Mouse (Mus musculus) MN1 (cell line): ENCODE results near the gene Ackr2.
A peak's percentile ranks its signal among the peaks of the same experiment; 100 is the strongest.

Experiments used
- DNase-seq: peaks from one replicate; pipeline ENCODE4 v3.0.0-alpha.2; 2016; ENCODE audit warnings: low spot score

Ackr2 gene

DNA sequence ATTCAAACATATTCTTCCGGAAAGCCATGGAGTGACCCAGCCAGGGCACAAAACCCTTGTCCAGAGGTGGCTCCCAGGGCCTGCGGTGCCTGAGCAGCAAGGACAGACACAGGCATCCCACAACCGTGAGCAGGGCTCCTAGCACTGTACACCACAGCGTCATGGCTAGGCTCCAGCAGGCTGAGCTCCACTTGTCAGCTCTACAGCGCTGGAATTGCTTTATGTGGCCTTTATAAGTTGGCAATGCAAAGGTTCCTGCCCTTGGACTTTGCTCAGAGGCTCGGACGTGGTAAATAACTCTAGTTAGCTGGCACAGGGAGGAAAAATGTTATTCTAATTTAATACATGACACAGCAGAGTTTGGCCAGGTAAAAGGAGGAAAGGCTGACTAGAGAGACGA is 17.9 kb downstream of the Ackr2 start, which contains the start of gene Cyp8b1:
Gene Cyp8b1, minus strand, starts transcription at position 204 of the 400 bp plus-strand sequence.
- DNase-seq = no peak

DNA sequence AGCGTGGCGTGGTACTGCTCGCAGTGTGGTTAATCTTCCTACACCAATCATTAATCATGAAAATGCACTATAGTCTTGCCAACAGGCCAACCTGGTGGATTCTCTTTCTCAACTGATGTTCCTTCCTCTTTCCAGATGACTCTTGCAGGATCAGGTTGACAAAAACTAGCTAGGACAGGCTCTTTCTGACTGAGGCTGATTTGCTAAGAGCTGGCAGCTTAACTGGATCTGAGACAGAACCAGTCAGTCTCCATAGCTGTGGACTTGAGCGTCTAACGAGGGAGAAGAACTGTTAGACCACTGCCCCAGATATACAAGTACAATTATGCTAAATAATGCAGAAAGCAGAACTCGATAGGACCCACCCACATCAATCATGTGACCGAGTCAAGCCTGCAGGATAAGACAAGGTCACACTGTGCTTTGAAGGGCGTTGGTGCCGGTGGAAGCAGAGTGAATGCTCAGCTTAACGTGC is 20.9 kb downstream of the Ackr2 start:
- DNase-seq = no peak

DNA sequence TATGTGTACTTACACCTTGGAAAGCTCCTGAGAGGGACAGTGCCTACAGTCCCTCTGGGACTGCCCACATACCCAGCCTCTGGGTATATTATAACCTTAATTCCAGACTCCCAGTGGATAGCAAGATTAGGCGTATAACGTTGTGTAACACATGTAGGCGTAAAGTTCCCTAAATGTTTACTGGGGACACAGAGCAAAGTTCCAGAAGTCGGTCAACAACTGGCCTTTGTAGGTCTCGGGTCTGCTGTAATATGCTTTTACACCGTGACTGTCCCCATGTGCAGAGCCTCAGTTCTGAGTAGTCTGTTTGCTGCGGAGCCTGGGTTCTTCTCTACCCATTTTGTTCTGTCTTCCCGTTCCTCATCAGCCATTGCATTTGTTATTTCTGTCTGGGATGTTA is 25.3 kb downstream of the Ackr2 start:
- DNase-seq = no peak

DNA sequence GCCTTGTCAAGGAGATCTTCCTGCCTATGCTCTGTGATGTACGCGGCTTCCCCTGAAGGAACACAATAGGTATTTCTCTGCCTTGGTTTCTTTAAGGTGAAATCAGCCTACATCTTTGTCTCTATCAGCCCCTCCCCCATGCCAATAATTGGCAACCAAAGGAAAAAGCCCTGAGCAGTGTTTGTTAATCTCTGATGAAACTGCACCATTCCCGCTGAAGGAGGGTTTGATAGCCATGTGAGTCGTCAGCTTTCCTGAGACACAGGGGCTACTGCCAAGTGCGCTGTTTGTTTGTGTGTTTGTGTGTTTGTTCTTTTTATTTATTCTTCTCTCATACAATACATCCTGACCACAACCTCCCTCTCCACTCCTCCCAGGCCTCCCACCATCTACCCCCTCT is 25.8 kb downstream of the Ackr2 start:
- DNase-seq = no peak

DNA sequence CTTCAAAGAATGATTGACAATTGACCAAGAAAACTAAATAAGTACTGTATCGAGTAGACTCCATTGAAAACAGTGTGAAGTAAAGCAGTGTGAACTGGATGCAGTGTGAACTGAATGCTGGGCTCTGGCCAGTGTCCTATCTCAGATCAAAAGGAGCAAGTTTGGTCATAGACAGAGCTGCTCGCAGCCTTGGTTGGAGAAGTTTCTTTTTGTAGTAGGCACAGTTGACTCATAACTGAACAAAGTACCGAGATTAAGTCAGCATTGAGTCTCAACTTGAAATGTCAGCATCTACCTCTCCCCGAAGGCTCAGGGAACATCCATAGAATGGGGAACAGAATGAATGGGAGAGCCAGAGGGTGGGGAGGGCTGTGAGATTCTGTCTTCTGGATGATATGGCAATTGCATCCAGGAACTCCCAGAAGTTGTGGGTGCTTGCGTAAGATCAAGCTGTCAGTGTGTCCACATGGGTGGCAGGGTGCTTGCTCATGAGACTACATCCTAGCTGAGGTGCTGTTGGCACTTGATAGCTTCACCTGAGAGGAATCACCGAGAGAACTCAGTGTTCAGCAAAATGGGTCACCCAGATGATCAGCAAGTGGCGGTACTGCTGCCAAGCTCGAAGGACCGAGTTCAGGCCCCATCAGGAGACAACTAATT is 26.9 kb downstream of the Ackr2 start:
- no peak for DNase-seq

DNA sequence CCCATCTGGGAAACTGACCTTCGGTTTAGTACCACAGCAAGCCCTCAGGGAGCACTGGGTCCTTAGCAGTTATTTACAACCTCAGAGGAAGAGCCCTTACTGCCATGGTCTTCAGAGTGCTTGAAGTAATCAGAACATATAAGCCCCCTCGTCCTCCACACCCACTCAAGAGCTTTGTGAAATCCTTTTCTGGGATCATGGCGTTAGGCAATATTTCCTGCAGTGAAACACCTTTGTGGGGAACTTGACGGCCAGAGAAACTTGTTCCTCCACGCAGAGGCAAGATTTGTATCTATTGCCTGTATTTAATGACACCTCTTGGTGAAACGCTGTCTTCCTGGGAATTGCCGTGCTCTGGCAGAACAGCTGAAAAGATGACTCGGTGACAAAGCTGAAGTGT is 27.8 kb downstream of the Ackr2 start:
- DNase-seq = no peak

DNA sequence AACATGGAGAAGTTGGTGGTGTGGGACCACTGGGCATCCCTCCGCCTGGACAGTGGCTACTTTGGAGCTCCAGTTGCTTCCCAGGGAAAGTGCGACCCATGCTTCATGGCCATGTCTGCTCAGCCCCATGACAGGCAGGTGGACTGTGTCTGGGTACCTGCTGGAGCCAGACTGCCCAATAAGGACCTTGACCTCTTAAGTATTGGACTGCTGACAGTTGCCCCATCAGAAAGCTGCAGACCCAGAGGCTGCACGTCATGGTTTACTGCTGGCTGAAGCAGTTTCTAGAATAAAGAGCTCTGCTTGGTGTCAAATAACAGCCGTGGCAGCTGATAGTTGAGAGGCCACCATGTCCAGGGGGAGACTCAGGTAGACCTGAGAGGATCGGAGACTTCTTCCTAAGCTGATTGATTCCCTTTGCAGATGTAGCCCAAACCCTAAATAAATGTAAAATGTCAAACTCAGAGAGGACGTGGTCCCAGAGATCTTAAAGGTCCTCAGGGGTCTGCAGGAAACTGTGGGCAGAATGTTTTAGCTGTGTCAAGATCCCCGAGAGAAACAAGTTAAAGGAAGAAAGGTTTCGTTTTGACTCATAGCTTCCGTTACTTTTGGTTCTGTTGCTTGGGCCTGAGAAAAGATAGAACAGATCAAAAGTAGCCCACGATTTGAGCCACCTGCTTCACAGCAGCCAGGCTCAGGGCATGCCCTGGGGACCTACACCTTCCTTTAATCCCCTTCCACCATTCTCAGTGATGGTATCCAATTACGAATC is 28.7 kb downstream of the Ackr2 start:
- DNase-seq = no peak

DNA sequence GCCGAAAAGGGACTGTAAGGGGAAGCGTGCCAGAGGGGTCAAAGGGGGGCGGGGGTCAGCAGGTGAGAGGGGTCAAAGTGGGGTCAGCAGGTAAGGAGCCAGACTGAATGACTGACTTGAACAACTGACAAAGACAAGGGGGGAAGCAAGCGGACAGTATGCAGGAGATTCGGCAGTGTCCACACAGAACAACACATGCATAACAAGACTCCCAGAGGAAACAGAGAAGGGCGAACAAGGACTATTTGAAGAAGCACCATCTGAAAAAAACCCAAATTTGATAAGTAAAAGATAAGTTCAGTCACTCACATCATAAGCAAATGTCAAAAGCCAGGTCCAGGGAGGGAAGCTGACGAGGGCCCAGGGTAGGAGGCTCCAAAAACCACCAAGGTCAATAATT is 29.6 kb downstream of the Ackr2 start:
- no peak for DNase-seq

DNA sequence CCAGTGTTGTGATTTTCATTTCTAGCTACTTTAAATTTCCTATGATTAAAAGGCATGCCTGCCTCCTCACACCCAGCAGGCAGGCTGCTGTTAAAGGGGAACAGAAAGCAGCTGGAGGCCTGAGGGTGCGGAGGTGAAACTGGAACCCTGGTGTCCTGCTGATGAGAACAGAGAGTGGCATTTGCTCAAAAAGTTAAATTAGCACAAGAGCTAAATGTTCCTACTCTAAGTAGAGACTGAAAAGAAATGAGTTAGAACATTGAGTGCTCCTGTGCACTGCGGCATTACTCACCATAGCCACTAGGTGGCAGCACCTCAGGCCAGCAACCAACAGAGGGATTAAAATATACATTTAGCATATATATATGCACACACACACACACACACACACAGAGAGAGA is 30.3 kb downstream of the Ackr2 start:
- peak; percentile 41 for DNase-seq

DNA sequence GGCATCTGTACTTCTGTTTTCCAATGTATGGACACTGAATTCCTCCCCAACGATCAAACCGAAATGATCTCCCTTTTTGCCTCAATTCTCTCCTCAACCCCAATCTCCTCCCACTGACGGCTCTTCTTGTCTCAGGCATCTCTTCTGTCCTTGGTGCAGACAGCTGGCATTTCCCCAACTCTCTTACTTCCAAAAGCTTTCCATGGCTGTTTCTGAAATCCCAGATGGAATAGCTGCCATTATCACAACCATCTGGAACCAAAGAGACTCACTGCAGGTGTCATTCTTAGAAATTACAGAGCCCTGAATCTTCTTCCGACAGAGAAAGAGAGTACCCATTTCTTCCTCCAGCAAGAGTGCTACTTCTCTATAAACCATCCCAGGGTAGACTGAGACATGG is 36.7 kb downstream of the Ackr2 start:
- DNase-seq = no peak

DNA sequence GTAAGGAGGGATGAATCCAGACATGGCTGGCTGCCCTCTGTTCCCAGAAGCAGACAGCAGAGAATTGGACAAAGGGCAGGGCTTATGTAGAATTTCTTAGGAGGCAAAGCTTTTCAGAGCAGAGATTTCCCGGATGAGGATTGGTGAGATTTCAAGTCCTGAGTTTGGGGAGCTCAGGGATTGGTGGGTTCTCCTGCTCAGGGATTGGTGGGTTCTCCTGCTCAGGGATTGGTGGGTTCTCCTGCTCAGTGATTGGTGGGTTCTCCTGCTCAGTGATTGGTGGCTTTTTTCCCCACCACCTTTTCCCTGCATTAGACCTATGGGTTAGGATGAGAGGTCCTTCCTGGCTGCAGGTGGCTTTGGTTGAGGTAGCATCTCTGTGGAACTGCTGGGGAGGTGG is 38.8 kb downstream of the Ackr2 start:
- DNase-seq = peak; percentile 86

DNA sequence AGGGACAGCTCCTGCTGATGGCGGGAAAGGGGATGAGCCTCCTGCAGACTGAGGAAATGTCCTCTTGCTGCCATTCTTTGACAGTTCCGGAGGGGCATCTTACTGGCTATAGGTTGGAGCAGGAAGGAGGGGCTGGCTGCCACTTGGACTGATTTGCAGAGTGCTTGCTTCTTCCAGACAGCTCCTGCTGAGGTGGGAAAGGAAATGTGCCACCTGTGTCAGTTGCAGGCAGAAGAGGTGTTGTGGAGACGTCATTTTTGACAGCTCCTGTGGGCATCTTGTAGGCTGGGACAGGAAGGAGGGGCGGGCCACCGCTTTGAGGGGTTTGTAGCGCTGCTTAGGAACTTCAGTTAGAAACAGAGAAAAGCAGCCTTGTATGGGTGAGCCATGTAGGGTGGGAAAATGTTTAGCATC is 39.3 kb downstream of the Ackr2 start:
- peak; percentile 51 for DNase-seq

DNA sequence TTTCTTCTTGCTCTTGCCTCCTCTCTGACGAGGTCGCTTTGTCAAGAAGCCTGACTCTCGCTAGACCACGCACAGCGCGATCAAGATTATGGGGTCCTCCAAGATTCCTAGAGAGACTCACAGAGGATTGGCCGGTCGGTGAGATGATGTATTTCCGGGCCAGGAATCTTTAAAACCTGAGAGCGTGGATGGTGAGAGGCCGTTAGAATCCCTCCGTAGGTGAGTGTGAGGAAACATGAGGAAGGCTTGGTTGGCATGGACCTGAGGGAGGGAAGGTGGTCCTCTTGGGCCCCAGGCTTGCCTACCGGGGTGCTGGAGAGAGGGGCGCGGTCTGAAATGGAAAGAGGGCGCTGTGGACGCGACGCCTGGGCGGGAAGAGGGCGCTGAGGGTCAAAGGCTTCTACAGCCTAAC is 39.8 kb downstream of the Ackr2 start:
- DNase-seq = peak; percentile 80

DNA sequence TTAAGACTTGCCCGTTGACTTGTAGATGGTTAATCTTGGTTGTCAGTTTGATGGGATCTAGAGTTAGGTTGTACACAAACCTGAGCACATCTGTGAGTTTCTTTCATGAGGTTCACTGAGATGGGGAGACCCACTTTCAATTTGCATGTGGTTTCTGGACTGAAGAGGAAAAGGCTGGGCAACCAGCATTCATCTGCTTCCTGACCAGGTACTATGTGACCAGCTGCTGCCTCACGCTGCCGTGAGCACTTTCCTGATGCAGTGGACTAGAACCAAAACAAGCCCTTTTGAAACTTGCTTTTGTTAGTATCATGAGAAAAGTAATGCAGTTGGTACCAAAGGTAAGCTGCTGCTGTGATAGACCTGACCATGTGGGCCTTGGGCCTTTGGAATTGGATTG is 44.9 kb downstream of the Ackr2 start:
- DNase-seq = no peak

DNA sequence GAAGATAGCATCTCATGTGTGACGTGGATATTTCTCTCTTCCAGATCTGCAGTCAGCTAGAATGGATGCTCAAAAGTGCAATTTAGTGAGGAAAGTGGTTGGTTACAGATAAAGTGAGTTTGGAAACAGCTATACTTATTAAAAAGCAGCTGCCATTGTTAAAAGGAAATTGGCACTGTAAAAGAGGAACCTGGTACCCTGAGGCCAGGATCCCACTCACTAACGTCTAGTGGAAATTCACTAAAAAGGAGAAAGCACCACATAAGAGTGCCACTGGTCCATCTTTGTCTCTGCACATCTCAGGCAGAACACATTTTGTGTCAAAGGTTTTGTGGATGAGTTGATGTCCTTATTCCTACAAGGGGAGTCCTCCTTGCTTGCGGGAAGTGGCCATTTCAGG is 45.5 kb downstream of the Ackr2 start:
- DNase-seq = no peak

DNA sequence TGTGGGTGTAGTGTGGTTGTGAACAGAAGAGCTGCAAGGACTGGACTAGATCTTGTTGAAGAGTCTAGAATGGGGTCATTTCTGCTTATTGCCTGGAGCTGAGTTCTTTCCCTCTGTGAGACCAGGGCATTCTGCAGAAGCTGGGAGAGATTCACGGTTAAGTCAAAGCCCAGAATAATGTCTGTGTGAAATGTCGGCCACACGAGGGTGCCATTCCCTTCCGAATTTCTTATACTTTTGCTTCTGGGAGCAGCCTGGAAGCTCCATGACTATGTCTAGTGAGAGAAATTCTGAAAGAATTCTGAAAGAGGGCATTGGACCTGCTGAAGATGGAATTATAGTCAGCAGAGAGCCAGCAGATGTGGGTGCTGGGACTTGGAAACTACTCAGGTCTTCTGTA is 49.6 kb downstream of the Ackr2 start:
- peak; percentile 76 for DNase-seq

DNA sequence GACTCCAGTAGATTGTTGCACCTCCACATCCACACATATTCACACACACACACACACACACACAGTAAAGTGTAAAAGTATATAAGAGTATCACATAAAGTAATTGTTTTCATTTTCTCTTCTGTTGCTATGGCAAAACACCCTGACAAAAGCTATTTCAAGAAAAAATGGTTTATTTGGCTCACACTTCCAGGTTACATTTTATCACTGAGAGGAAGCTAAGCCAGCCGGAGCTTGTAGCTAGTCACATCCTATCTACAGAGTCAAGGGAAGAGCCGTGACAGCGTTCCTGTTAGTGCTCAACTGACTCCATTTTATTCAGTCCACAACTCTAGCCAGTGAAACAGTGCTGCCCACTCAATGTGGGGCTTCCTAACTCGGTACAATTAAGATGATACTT is 50.3 kb downstream of the Ackr2 start:
- no peak for DNase-seq

DNA sequence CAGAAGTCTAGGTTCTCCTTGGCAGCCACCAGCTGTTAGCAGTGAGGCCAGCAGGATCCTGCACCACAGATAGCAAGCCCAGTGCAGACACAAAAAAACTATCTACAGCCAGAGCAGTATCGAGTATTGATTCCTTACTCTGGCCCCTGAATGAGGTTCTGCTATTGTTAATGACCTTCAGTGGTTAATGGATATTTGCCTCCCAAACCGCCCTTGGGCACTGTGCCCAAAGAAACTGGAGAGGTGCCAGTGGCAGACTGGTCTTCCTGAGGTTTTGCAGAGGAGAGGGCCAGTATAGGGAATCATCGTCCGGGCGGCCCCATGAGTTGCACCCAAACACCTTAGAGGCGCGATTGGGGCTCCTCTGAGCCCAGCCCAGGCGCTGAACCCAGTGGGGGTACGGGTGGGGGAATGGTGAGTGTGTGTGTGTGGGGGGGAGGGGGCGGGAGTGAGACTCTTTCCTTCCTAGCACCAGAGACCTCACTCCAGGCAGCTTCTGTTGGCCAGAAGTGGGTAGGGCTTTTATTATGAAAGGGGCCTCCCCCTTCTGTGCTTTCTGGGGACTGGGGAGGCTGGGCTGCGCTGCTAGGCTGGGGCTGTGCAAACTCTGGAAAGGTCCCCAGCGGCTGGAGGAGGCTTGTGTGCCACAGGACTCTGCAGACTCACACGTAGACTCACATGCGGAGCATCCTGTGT is 52.4 kb downstream of the Ackr2 start, which contains the start of gene Fam198a:
Gene Fam198a, plus strand, starts transcription at position 571 of the 696 bp plus-strand sequence.
- DNase-seq = peak; percentile 81

DNA sequence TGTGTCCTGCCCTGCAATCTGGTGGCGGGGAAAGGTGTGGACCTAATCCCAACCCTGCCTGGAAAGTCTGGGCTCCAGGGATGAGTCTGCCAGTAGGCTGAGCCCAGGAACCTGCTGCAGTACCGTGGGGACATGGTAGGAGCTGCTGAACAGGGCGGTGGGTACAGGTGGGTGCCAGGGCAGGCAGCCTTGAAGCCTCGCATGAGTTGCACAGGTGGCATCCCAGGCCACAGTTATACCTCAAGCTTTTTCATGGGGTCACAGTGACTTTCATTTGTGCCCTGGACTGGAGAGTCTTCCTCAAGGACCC is 52.9 kb downstream of the Ackr2 start:
- no peak for DNase-seq

DNA sequence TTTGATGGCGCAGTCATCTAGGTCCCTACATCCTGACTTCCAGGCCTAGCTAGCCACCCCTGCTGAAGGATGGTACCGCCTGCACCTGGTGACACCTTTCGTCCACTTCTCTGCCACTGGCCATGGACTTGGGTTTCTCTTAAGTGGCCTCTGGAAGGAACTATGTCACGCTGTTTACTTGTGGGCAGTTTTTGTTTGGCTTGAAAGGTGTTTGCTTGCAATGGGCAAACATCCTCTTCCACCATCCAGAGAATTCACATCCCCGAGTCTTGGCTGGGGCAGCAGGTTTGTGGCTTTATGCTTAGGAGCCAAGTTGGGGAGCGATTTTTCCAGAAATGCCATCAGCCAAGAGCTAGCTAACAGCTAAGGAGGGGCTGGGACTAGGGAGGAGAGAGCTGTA is 54.4 kb downstream of the Ackr2 start:
- DNase-seq = no peak

DNA sequence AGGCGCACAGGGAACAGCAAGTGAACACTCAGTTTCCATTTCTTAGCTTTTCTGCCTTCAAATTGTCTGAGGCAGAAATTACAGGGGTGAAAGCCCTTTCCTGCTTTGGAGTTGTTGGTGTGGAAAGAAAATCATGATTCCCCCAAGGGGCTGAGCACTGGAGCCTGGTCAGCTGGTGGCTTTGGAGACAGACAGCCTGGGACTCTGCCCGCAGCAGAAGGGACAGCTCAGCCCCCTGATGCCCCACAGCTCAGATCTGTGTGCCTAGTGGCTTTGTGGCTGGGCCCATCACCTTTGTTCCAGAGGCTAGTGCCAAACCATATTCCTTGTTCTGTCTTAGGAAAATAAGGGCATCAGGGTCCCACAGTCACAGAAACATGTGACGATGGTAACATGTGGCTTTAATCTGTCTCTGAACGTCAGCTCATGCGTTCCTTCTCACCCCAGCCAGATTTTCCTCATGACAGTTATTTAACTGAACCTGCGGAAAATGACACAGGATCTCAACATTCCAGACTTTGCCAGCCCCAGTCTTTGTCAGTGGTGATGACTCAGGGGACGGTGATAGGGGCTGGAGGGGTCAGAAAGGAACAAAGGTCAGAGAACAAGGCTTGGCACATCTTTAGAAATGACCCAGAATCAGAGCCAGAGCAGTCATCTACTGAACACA is 61.9 kb downstream of the Ackr2 start:
- no peak for DNase-seq
